8 mouse cellular contexts compared by ENCODE assay signal in genomic region chr13:111725165-111726077, GRCm38 (mm10). TPM values are rescaled to one million over a fixed set of nuclear protein-coding genes. Genes with fewer than 3 reads are reported as not detected.
DNase-seq lines count a peak whose midpoint lies in the region; ATAC-seq and TF ChIP-seq lines count a peak whose summit lies in the region.

No protein-coding gene starts in this region.

- H3K79me2 ChIP-seq in MEL (ENCODE audit: control insufficient read depth, insufficient read depth, low read length, poor library complexity) = no peaks in the 10 kb centered on the region; the same call in 1 of the 2 replicates

- no peak for TF ChIP-seq CTCF in MEL (IDR thresholded peaks at IDR 0.05 in 2 of 3, conservative IDR thresholded peaks at IDR 0.05 in 1 of 3; ENCODE audit: control insufficient read depth in 1 of 3, insufficient read depth in 1 of 3, low read depth in 2 of 3, low read length in 3 of 3, poor library complexity in 1 of 3, severe bottlenecking in 1 of 3)
- no peak for TF ChIP-seq CTCF in cerebellum, adult 2 months (IDR thresholded peaks at IDR 0.05; ENCODE audit: borderline replicate concordance, insufficient read depth, low read depth, low read length)
- TF ChIP-seq CTCF in forebrain, postnatal 0 days (IDR thresholded peaks at IDR 0.05; ENCODE audit: low read depth) = 0 out of 2 replicates have a peak, but pooled peaks have one; percentile 9

- WGBS in cerebellum, adult 2 months = under 1% methylated on average over 65 of the region's 65 CpGs
- under 1% methylated on average over 63 of the region's 65 CpGs for WGBS in forebrain, postnatal 0 days
- 0% methylated on average over 65 of the region's 65 CpGs for WGBS in lung, embryonic 15.5 days

- peak; percentile 45 to 55; a peak in 2 of 4 replicates for TF ChIP-seq POLR2A in MEL (IDR thresholded peaks at IDR 0.05; ENCODE audit: control insufficient read depth in 1 of 2, insufficient read depth in 1 of 2, low read depth in 1 of 2, low read length in 2 of 2, poor library complexity in 1 of 2)
- peak; percentile 53; the same call in 1 of the 2 replicates for TF ChIP-seq POLR2A in cerebellum, adult 2 months (IDR thresholded peaks at IDR 0.05; ENCODE audit: borderline replicate concordance, insufficient read depth, low read length)

- peaks cover 0 to 4% of the 10 kb centered on the region in 2 experiments; a peak in 2 of 4 replicates for H3K4me1 ChIP-seq in MEL (ENCODE audit: control insufficient read depth in 1 of 2, insufficient read depth in 2 of 2, low read length in 2 of 2)
- no peaks in the 10 kb centered on the region for H3K4me1 ChIP-seq in cerebellum, adult 2 months (ENCODE audit: control insufficient read depth, insufficient read depth, low read length)
- H3K4me1 ChIP-seq in forebrain, postnatal 0 days (ENCODE audit: insufficient read depth) = no peaks in the 10 kb centered on the region; the same call in 1 of the 2 replicates
- 0 out of 2 replicates have a peak, but pooled peaks cover 4% of the 10 kb centered on the region for H3K4me1 ChIP-seq in lung, embryonic 15.5 days

- H3K9me3 ChIP-seq in MEL (replicated peaks; ENCODE audit: insufficient read depth, low read length) = no peaks in the 10 kb centered on the region
- no peaks in the 10 kb centered on the region for H3K9me3 ChIP-seq in forebrain, postnatal 0 days (ENCODE audit: low read length)
- H3K9me3 ChIP-seq in lung, embryonic 15.5 days = no peaks in the 10 kb centered on the region

- peak overlapping the region; percentile 78 for H3K9ac ChIP-seq in MEL (ENCODE audit: control insufficient read depth, low read depth, low read length, poor library complexity, severe bottlenecking)
- H3K9ac ChIP-seq in forebrain, postnatal 0 days = peak overlapping the region; percentile 61
- peak overlapping the region; percentile 67 for H3K9ac ChIP-seq in lung, embryonic 15.5 days

- no peak; a peak in 1 of 4 replicates for TF ChIP-seq EP300 in MEL (IDR thresholded peaks at IDR 0.05; ENCODE audit: low read depth in 1 of 2, low read length in 2 of 2)

- peak overlapping the region; percentile 12; the same call in 1 of the 2 replicates for H3K27ac ChIP-seq in MEL (ENCODE audit: control insufficient read depth, low read depth, low read length)
- H3K27ac ChIP-seq in cerebellum, adult 2 months (ENCODE audit: insufficient read depth, low read length) = no peak overlapping the region
- peak overlapping the region; percentile 63 for H3K27ac ChIP-seq in forebrain, postnatal 0 days (ENCODE audit: low read depth, low read length)
- peak overlapping the region; percentile 90 for H3K27ac ChIP-seq in lung, embryonic 15.5 days

- peak overlapping the region; percentile 76 for H3K4me2 ChIP-seq in forebrain, postnatal 0 days (ENCODE audit: low read depth)
- H3K4me2 ChIP-seq in lung, embryonic 15.5 days = peak overlapping the region; percentile 87

- peak; percentile 99 for DNase-seq in MEL (ENCODE audit: low read depth, low spot score)
- DNase-seq in cerebellum, adult 2 months = peak; percentile 91 to 95
- DNase-seq in forebrain, postnatal 0 days = peak; percentile 96
- DNase-seq in heart, postnatal 4 days = peak; percentile 98
- peak; percentile 91 to 93 for DNase-seq in layer of hippocampus, adult 8-10 months (ENCODE audit: low spot score in 2 of 2)
- DNase-seq in ovary, adult 18-20 months (ENCODE audit: low spot score) = peak; percentile 96
- DNase-seq in thymus, postnatal 0 days (ENCODE audit: low spot score) = peak; percentile 99

- ATAC-seq in forebrain, postnatal 0 days = peak; percentile 99
- ATAC-seq in lung, embryonic 15.5 days (ENCODE audit: borderline replicate concordance, extremely low read depth, low FRiP score, low TSS enrichment) = peak; percentile 99

- TF ChIP-seq RAD21 in MEL (IDR thresholded peaks at IDR 0.05; ENCODE audit: low read depth, low read length) = no peak

- H3K27me3 ChIP-seq in MEL (ENCODE audit: control insufficient read depth in 1 of 2, insufficient read depth in 2 of 2, low read length in 2 of 2) = no peaks in the 10 kb centered on the region
- H3K27me3 ChIP-seq in cerebellum, adult 2 months (ENCODE audit: control insufficient read depth, insufficient read depth, low read length) = no peaks in the 10 kb centered on the region
- no peaks in the 10 kb centered on the region for H3K27me3 ChIP-seq in forebrain, postnatal 0 days (ENCODE audit: insufficient read depth, low read length)
- H3K27me3 ChIP-seq in lung, embryonic 15.5 days = no peaks in the 10 kb centered on the region

- peak overlapping the region; percentile 85 to 89 for H3K4me3 ChIP-seq in MEL (ENCODE audit: control insufficient read depth in 1 of 2, insufficient read depth in 1 of 2, low read depth in 2 of 2, low read length in 2 of 2)
- peak overlapping the region; percentile 82 for H3K4me3 ChIP-seq in cerebellum, adult 2 months (replicated peaks; ENCODE audit: insufficient read depth, low read depth, low read length)
- peak overlapping the region; percentile 65 for H3K4me3 ChIP-seq in forebrain, postnatal 0 days (ENCODE audit: low read depth, low read length)
- peak overlapping the region; percentile 70 for H3K4me3 ChIP-seq in lung, embryonic 15.5 days

- H3K36me3 ChIP-seq in MEL (ENCODE audit: control insufficient read depth in 1 of 2, insufficient read depth in 2 of 2, low read length in 2 of 2) = peaks cover 0 to 2% of the 10 kb centered on the region in 2 experiments; a peak in 1 of 4 replicates
- no peaks in the 10 kb centered on the region for H3K36me3 ChIP-seq in forebrain, postnatal 0 days (ENCODE audit: insufficient read depth)
- H3K36me3 ChIP-seq in lung, embryonic 15.5 days = no peaks in the 10 kb centered on the region

TF ChIP-seq in MEL, 35 proteins besides CTCF, POLR2A, EP300 and RAD21 (continues in another document):
- TF ChIP-seq BHLHE40 (IDR thresholded peaks at IDR 0.05; ENCODE audit: borderline replicate concordance, low read depth, low read length) (no peak; the same call in 1 of the 2 replicates), MYB (IDR thresholded peaks at IDR 0.05; ENCODE audit: low read depth, low read length) (no peak), TCF12 (IDR thresholded peaks at IDR 0.05; ENCODE audit: low read depth, low read length) (0 out of 2 replicates have a peak, but pooled peaks have one; percentile 21), JUND (IDR thresholded peaks at IDR 0.05; ENCODE audit: low read depth, low read length) (no peak), HCFC1 (IDR thresholded peaks at IDR 0.05; ENCODE audit: low read depth, low read length) (peak; percentile 54; the same call in 1 of the 2 replicates), SIN3A (IDR thresholded peaks at IDR 0.05; ENCODE audit: low read length) (peak; percentile 67), POLR2AphosphoS2 (IDR thresholded peaks at IDR 0.05; ENCODE audit: low read length) (no peak), ELF1 (IDR thresholded peaks at IDR 0.05; ENCODE audit: low read depth, low read length) (0 out of 2 replicates have a peak, but pooled peaks have one; percentile 24), TAL1 (IDR thresholded peaks at IDR 0.05; ENCODE audit: low read length) (no peak), KAT2A (conservative IDR thresholded peaks at IDR 0.05; ENCODE audit: low read depth, low read length) (no peak), MAFK (IDR thresholded peaks at IDR 0.05; ENCODE audit: borderline replicate concordance, low read depth, low read length) (no peak), MEF2A (IDR thresholded peaks at IDR 0.05; ENCODE audit: extremely low read depth, insufficient replicate concordance, low read depth, low read length, poor library complexity, severe bottlenecking) (no peak), RCOR1 (IDR thresholded peaks at IDR 0.05; ENCODE audit: low read depth, low read length) (no peak), E2F4 (IDR thresholded peaks at IDR 0.05; ENCODE audit: borderline replicate concordance, low read depth, low read length) (peak; percentile 62; the same call in 1 of the 2 replicates), SMC3 (IDR thresholded peaks at IDR 0.05; ENCODE audit: low read depth, low read length) (0 out of 2 replicates have a peak, but pooled peaks have one; percentile 3), ZNF384 (IDR thresholded peaks at IDR 0.05; ENCODE audit: low read depth, low read length) (no peak), TBP (IDR thresholded peaks at IDR 0.05; ENCODE audit: low read depth, low read length) (peak; percentile 13; the same call in 1 of the 2 replicates), ZMIZ1 (IDR thresholded peaks at IDR 0.05; ENCODE audit: low read depth, low read length) (no peak), USF2 (IDR thresholded peaks at IDR 0.05; ENCODE audit: borderline replicate concordance in 1 of 2, insufficient read depth in 1 of 2, low read depth in 1 of 2, low read length in 2 of 2) (no peak), NELFE (IDR thresholded peaks at IDR 0.05; ENCODE audit: low read depth, low read length) (0 out of 2 replicates have a peak, but pooled peaks have one; percentile 22), UBTF (IDR thresholded peaks at IDR 0.05; ENCODE audit: borderline replicate concordance, insufficient read depth, low read depth, low read length) (no peak), ZC3H11A (IDR thresholded peaks at IDR 0.05; ENCODE audit: low read depth, low read length) (no peak), NRF1 (IDR thresholded peaks at IDR 0.05; ENCODE audit: insufficient read depth, low read depth, low read length, poor library complexity, severe bottlenecking) (peak; percentile 46; the same call in 1 of the 2 replicates), GATA1 (IDR thresholded peaks at IDR 0.05; ENCODE audit: low read depth, low read length) (no peak), MXI1 (IDR thresholded peaks at IDR 0.05; ENCODE audit: low read depth, low read length) (peak; percentile 65), ETS1 (IDR thresholded peaks at IDR 0.05; ENCODE audit: low read depth, low read length) (0 out of 2 replicates have a peak, but pooled peaks have one; percentile 62), MYC (IDR thresholded peaks at IDR 0.05; ENCODE audit: low read depth, low read length) (no peak), GABPA (IDR thresholded peaks at IDR 0.05; ENCODE audit: low read depth, low read length) (no peak)

RNA-seq across cellular contexts. Expression of gene Mier3, which starts 44.6 kb away (rescaled TPM):
- 10.1 and 12.6 TPM in 2 replicates for total RNA-seq in MEL (2012; rRNA removed)
- 10 to 100 TPM in 1 of 2 experiments, not detected in 1; 15.8 TPM for polyA plus RNA-seq in MEL (2012; ENCODE audit: insufficient read depth in 1 of 2, insufficient read length in 2 of 2, low read depth in 1 of 2, low replicate concordance in 2 of 2, missing spikeins in 1 of 2)
- polyA plus RNA-seq in cerebellum, adult 2 months (2012; rRNA removed) = 12.5 and 12.7 TPM in 2 replicates
- total RNA-seq in forebrain, postnatal 0 days (2014; rRNA removed) = 26.9 and 41.3 TPM in 2 replicates
- polyA plus RNA-seq in forebrain, postnatal 0 days (2015; fragmentation: Nextera tagmentation; extraction: Ambion mirVana) = 11.0 and 15.0 TPM in 2 replicates
- total RNA-seq in heart, postnatal 4 days (2021) = 10 to 100 TPM; 26.7 to 26.9 TPM
- total RNA-seq in layer of hippocampus, adult 8-10 months (2022) = 10 to 100 TPM; 25.3 to 27.7 (median 26.5) TPM
- 19.3 and 20.5 TPM in 2 replicates for polyA plus RNA-seq in lung, embryonic 15.5 days (2015; fragmentation: Nextera tagmentation; extraction: Ambion mirVana)
- 14.2 and 15.2 TPM in 2 replicates for polyA plus RNA-seq in thymus, postnatal 0 days (2015; fragmentation: Nextera tagmentation; extraction: Ambion mirVana)
